Mouse (Mus musculus): ENCODE results near the gene Anpep.

GRCm38 (mm10) chr7:79847456-79848451, 13.1 kb downstream of the Anpep start:
- TF ChIP-seq CTCF (conservative IDR thresholded peaks at IDR 0.05; ENCODE audit: low read length) (no peak), POU5F1 (IDR thresholded peaks at IDR 0.05; ENCODE audit: borderline replicate concordance, low read length) (no peak), NANOG (IDR thresholded peaks at IDR 0.05; ENCODE audit: borderline replicate concordance, low read length) (no peak)

Measured in E14TG2a.4 (cell line).